Mouse (Mus musculus) embryo, embryonic 11.5 days (tissue): ENCODE results near the gene Traf3ip2.

ENCODE experiments used
- DNase-seq: peaks from one replicate; pipeline ENCODE4 v3.0.0-alpha.2; 2012; ENCODE audit warnings: low read depth, low spot score

Traf3ip2 gene

GRCm38 (mm10) chr10:39674766-39675165 is 62.0 kb downstream of the Traf3ip2 start:
- DNase-seq, result no peak

- no peak for DNase-seq
These were observed 65.6 kb downstream of the Traf3ip2 start for GRCm38 (mm10) chr10:39678199-39678791.

- DNase-seq, result no peak
These were observed 68.3 kb downstream of the Traf3ip2 start for GRCm38 (mm10) chr10:39681014-39681413.

GRCm38 (mm10) chr10:39682556-39682955 is 69.8 kb downstream of the Traf3ip2 start:
- no peak for DNase-seq

- DNase-seq, result no peak
These were observed 70.7 kb downstream of the Traf3ip2 start for GRCm38 (mm10) chr10:39683481-39683880.

- no peak for DNase-seq
These were observed 74.1 kb downstream of the Traf3ip2 start for GRCm38 (mm10) chr10:39686811-39687210.

GRCm38 (mm10) chr10:39687851-39688250 is 75.1 kb downstream of the Traf3ip2 start:
- no peak for DNase-seq

GRCm38 (mm10) chr10:39691351-39692064 is 78.8 kb downstream of the Traf3ip2 start:
- DNase-seq, result no peak

- no peak for DNase-seq
These were observed 79.4 kb downstream of the Traf3ip2 start for GRCm38 (mm10) chr10:39692152-39692551.
